Mouse (Mus musculus): ENCODE data around the gene Cd163l1.

Cd163l1 gene

GRCm38 (mm10) chr7:140224209-140224608 is 6.1 kb downstream of the Cd163l1 start:
- DNase-seq, result no peak

DNA sequence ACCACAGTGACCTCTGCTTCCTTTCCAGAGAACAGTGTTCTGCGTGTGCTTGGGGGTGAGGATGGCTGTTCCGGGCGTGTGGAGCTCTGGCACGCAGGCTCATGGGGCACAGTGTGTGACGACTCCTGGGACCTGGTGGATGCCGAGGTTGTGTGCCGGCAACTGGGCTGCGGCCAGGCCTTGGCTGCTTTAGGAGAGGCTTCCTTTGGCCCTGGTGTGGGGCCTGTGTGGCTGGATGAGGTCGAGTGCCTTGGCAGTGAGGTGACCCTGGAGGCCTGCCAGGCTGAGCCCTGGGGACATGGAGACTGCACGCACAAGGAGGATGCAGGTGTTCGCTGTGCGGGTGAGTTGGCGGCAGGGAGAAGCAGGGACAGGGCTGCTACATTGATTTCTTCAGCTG is 10.4 kb downstream of the Cd163l1 start:
- DNase-seq, result no peak

- no peak for DNase-seq
These were observed 13.0 kb downstream of the Cd163l1 start for GRCm38 (mm10) chr7:140231026-140231425.

DNA sequence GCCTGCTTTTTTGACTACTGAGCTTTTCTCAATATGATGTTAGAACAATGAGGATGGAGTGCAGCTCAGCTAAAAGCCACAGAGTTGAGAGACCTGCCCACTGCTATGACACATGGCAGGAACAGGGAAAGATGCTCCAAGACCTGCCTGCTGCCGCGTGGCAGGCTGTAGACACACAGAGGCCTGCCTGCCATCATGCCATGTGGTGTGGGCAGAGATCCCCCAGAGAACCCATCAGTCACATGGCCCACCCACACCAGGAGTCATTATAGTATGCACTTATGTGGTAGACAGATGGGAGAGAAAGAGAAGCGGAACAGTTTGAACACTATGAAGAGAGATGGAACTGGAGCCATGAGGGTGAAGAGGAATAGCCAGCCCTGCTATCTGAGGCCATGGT is 15.6 kb downstream of the Cd163l1 start:
- DNase-seq, result no peak

- DNase-seq, result no peak
These were observed 29.1 kb downstream of the Cd163l1 start, which contains the start of gene 5830411N06Rik for GRCm38 (mm10) chr7:140247216-140247615. 5830411N06Rik (plus strand) TSS chr7:140247284.

GRCm38 (mm10) chr7:140253780-140254299 is 35.8 kb downstream of the Cd163l1 start:
- DNase-seq, result no peak
